Mouse (Mus musculus) small intestine, adult 2 months (tissue): ENCODE data around the gene Nipa2. TPM values are rescaled to one million over a fixed set of nuclear protein-coding genes. Genes with fewer than 3 reads are reported as not detected.

Experiments used
- H3K27ac ChIP-seq: fragments of 200-500 bp; 2 replicates; pipeline ENCODE4 v1.5.1; 2012; ENCODE audit warnings: low read depth, low read length, control low read depth, inconsistent platforms; ENCODE audit not compliant: insufficient read depth
- H3K27me3 ChIP-seq: fragments of 200-500 bp; 2 replicates; pipeline ENCODE4 v1.6.1; 2012; ENCODE audit warnings: mild to moderate bottlenecking, moderate library complexity, low read length, inconsistent platforms; ENCODE audit not compliant: control insufficient read depth, insufficient read depth
- H3K36me3 ChIP-seq: fragments of 200-500 bp; 2 replicates; pipeline ENCODE4 v1.6.1; 2012; ENCODE audit warnings: mild to moderate bottlenecking, low read length, control low read depth, inconsistent platforms; ENCODE audit not compliant: control insufficient read depth, insufficient read depth
- H3K4me1 ChIP-seq: fragments of 200-500 bp; 2 replicates; pipeline ENCODE4 v1.6.1; 2012; ENCODE audit warnings: low read length, inconsistent platforms, mixed read lengths; ENCODE audit not compliant: control insufficient read depth, insufficient read depth, insufficient read length
- H3K4me3 ChIP-seq: fragments of 200-500 bp; 2 replicates; pipeline ENCODE4 v1.5.1; 2012; ENCODE audit warnings: low read depth, mild to moderate bottlenecking, control low read depth, inconsistent platforms, low read length, moderate library complexity
- CTCF ChIP-seq: fragments of 200-500 bp; IDR thresholded peaks from 2 replicates; pipeline ENCODE4 v1.5.1; 2012; ENCODE audit warnings: low read depth, mild to moderate bottlenecking, control low read depth, inconsistent platforms, low read length, moderate library complexity, mixed read lengths; ENCODE audit not compliant: insufficient replicate concordance, insufficient read length; ENCODE audit errors: extremely low read depth
- POLR2A ChIP-seq: fragments of 200-500 bp; IDR thresholded peaks from 2 replicates; pipeline ENCODE4 v1.6.1; 2012; ENCODE audit warnings: low read depth, mild to moderate bottlenecking, control low read depth, inconsistent platforms, low read length, moderate library complexity
- WGBS: fragments of 180-500 bp; shearing (Covaris S2); methylation state at CpG from one replicate; pipeline ENCODE4 v1.1.7; 2018; 5-methylcytosine and 5-hydroxymethylcytosine counted together
- polyA plus RNA-seq: library from polyadenylated mRNA; depleted of rRNA; stranded (reverse); fragments of >200 nt; gene quantifications from 2 replicates; pipeline ENCODE4 v1.2.3, GENCODE M21; 2012; rRNA removed

Nipa2 gene
- 28.3 and 44.3 TPM in 2 replicates for polyA plus RNA-seq

- under 1% methylated on average over 70 of the region's 70 CpGs for WGBS
- TF ChIP-seq CTCF (peak; percentile 5; the same call in 1 of the 2 replicates), POLR2A (peak; percentile 87)
These were observed at the start of gene Nipa2 for GRCm38 (mm10) chr7:55962004-55962908. Gene Nipa2, minus strand, starts transcription at chr7:55962476.

GRCm38 (mm10) chr7:56011018-56011333 lies 48.7 kb upstream of the Nipa2 start:
- TF ChIP-seq POLR2A = no peak
- TF ChIP-seq CTCF = no peak

More at GRCm38 (mm10) chr7:55962004-55962908, at the start of gene Nipa2:
- Histone ChIP-seq H3K36me3 (peaks cover 5% of the 10 kb centered on the region), H3K4me1 (no peaks in the 10 kb centered on the region), H3K27ac (peak within 1 kb of the TSS; percentile 83), H3K27me3 (no peaks in the 10 kb centered on the region), H3K4me3 (peak within 1 kb of the TSS; percentile 73)

GRCm38 (mm10) chr7:56010318-56011017 lies 48.2 kb upstream of the Nipa2 start:
- no peaks in the 10 kb centered on the region for H3K27me3 ChIP-seq
- 0 out of 2 replicates have a peak overlapping the region, but pooled peaks have one; percentile 14 for H3K27ac ChIP-seq
- no peaks in the 10 kb centered on the region for H3K36me3 ChIP-seq
- 46% methylated on average over 4 of the region's 4 CpGs for WGBS
- TF ChIP-seq CTCF (no peak), POLR2A (no peak)
- no peaks in the 10 kb centered on the region; the same call in 1 of the 2 replicates for H3K4me1 ChIP-seq
- no peak overlapping the region for H3K4me3 ChIP-seq

More at GRCm38 (mm10) chr7:56011018-56011333, 48.7 kb upstream of the Nipa2 start:
- no peaks in the 10 kb centered on the region; the same call in 1 of the 2 replicates for H3K4me1 ChIP-seq
- H3K27me3 ChIP-seq = no peaks in the 10 kb centered on the region
- H3K4me3 ChIP-seq = no peak overlapping the region
- no peaks in the 10 kb centered on the region for H3K36me3 ChIP-seq
- H3K27ac ChIP-seq = no peak overlapping the region

- no peak for TF ChIP-seq CTCF
- no peak for TF ChIP-seq POLR2A
- H3K27ac ChIP-seq = no peak overlapping the region
- H3K27me3 ChIP-seq = no peaks in the 10 kb centered on the region
- H3K36me3 ChIP-seq = no peaks in the 10 kb centered on the region
- H3K4me3 ChIP-seq = no peak overlapping the region
- WGBS = 49% methylated on average over 4 of the region's 4 CpGs
- H3K4me1 ChIP-seq = no peaks in the 10 kb centered on the region
These were observed 36.7 kb upstream of the Nipa2 start for GRCm38 (mm10) chr7:55998997-55999396.

- TF ChIP-seq CTCF = no peak
- no peak for TF ChIP-seq POLR2A
- H3K4me3 ChIP-seq = no peak overlapping the region
- no peaks in the 10 kb centered on the region for H3K36me3 ChIP-seq
- no peaks in the 10 kb centered on the region for H3K27me3 ChIP-seq
- H3K4me1 ChIP-seq = no peaks in the 10 kb centered on the region
- 82% methylated on average over 4 of the region's 4 CpGs for WGBS
- H3K27ac ChIP-seq = no peak overlapping the region
These were observed 32.7 kb upstream of the Nipa2 start for GRCm38 (mm10) chr7:55995013-55995412.

- Histone ChIP-seq H3K27me3 (no peaks in the 10 kb centered on the region), H3K36me3 (no peaks in the 10 kb centered on the region), H3K4me1 (no peaks in the 10 kb centered on the region), H3K27ac (no peak overlapping the region), H3K4me3 (no peak overlapping the region)
- TF ChIP-seq CTCF = no peak
- no peak for TF ChIP-seq POLR2A
- 95% methylated on average over 7 of the region's 7 CpGs for WGBS
These were observed 29.6 kb upstream of the Nipa2 start for GRCm38 (mm10) chr7:55991858-55992257.

- no peak for TF ChIP-seq POLR2A
- no peak for TF ChIP-seq CTCF
- Histone ChIP-seq H3K27me3 (no peaks in the 10 kb centered on the region), H3K4me3 (no peak overlapping the region), H3K27ac (no peak overlapping the region), H3K36me3 (no peaks in the 10 kb centered on the region), H3K4me1 (no peaks in the 10 kb centered on the region)
- WGBS = 92% methylated on average over 3 of the region's 3 CpGs
These were observed 28.9 kb upstream of the Nipa2 start for GRCm38 (mm10) chr7:55991129-55991528.
